Mouse (Mus musculus): Measurements from ENCODE around the gene Eln. TPM values are rescaled to one million over a fixed set of nuclear protein-coding genes. Genes with fewer than 3 reads are reported as not detected.

Gene Eln
- polyA plus RNA-seq, 1 experiment from 2014 or later: 92.2 TPM

- ATAC-seq (ENCODE audit: insufficient read depth, low FRiP score, low read depth): no peak
- Histone ChIP-seq H3K36me3 (0 out of 2 replicates have a peak, but pooled peaks cover 6% of the 10 kb centered on the region), H3K9ac (no peak overlapping the region), H3K4me3 (replicated peaks) (no peak overlapping the region), H3K4me1 (no peaks in the 10 kb centered on the region), H3K4me2 (no peak overlapping the region), H3K27me3 (replicated peaks) (no peaks in the 10 kb centered on the region), H3K27ac (no peak overlapping the region), H3K9me3 (no peaks in the 10 kb centered on the region)
- 43% methylated on average over 6 of the region's 6 CpGs for WGBS
These were observed 37.8 kb downstream of the Eln start for GRCm38 (mm10) chr5:134709275-134709674.

GRCm38 (mm10) chr5:134704157-134704556, 43.0 kb downstream of the Eln start:
- no peak overlapping the region for H3K27ac ChIP-seq
- no peak overlapping the region for H3K9ac ChIP-seq
- ATAC-seq (ENCODE audit: insufficient read depth, low FRiP score, low read depth): peak; percentile 41; the same call in 1 of the 2 replicates
- H3K9me3 ChIP-seq: no peaks in the 10 kb centered on the region
- no peaks in the 10 kb centered on the region for H3K27me3 ChIP-seq (replicated peaks)
- no peaks in the 10 kb centered on the region for H3K4me1 ChIP-seq
- H3K4me2 ChIP-seq: no peak overlapping the region
- H3K4me3 ChIP-seq (replicated peaks): no peak overlapping the region
- H3K36me3 ChIP-seq: 0 out of 2 replicates have a peak, but pooled peaks cover 6% of the 10 kb centered on the region

- Histone ChIP-seq H3K4me2 (no peak overlapping the region), H3K27me3 (replicated peaks) (no peaks in the 10 kb centered on the region), H3K4me1 (no peaks in the 10 kb centered on the region), H3K9me3 (no peaks in the 10 kb centered on the region), H3K36me3 (no peaks in the 10 kb centered on the region), H3K4me3 (replicated peaks) (no peak overlapping the region), H3K27ac (no peak overlapping the region), H3K9ac (no peak overlapping the region)
- ATAC-seq (ENCODE audit: insufficient read depth, low FRiP score, low read depth): no peak
- WGBS: 70% methylated on average over 2 of the region's 2 CpGs
These were observed 51.6 kb downstream of the Eln start for GRCm38 (mm10) chr5:134695539-134695938.

- H3K4me2 ChIP-seq: no peak overlapping the region
- H3K27ac ChIP-seq: no peak overlapping the region
- no peak overlapping the region for H3K9ac ChIP-seq
- no peak overlapping the region for H3K4me3 ChIP-seq (replicated peaks)
- no peaks in the 10 kb centered on the region for H3K27me3 ChIP-seq (replicated peaks)
- H3K4me1 ChIP-seq: no peaks in the 10 kb centered on the region
- no peaks in the 10 kb centered on the region for H3K9me3 ChIP-seq
- 19% methylated on average over 2 of the region's 2 CpGs for WGBS
- no peak for ATAC-seq (ENCODE audit: insufficient read depth, low FRiP score, low read depth)
- H3K36me3 ChIP-seq: no peaks in the 10 kb centered on the region
These were observed 52.0 kb downstream of the Eln start for GRCm38 (mm10) chr5:134695082-134695481.

- Histone ChIP-seq H3K27ac (no peak overlapping the region), H3K4me1 (peaks cover 2% of the 10 kb centered on the region; the same call in 1 of the 2 replicates), H3K27me3 (replicated peaks) (no peaks in the 10 kb centered on the region), H3K9ac (no peak overlapping the region), H3K9me3 (no peaks in the 10 kb centered on the region), H3K4me2 (no peak overlapping the region), H3K4me3 (replicated peaks) (no peak overlapping the region), H3K36me3 (no peaks in the 10 kb centered on the region)
- ATAC-seq (ENCODE audit: insufficient read depth, low FRiP score, low read depth): no peak
- 82% methylated on average over 1 of the region's 1 CpGs for WGBS
These were observed 54.4 kb downstream of the Eln start for GRCm38 (mm10) chr5:134692704-134693103.

GRCm38 (mm10) chr5:134688718-134689284, 58.3 kb downstream of the Eln start:
- ATAC-seq (ENCODE audit: insufficient read depth, low FRiP score, low read depth): peak; percentile 95
- H3K4me2 ChIP-seq: peak overlapping the region; percentile 97
- no peaks in the 10 kb centered on the region for H3K9me3 ChIP-seq
- H3K9ac ChIP-seq: no peak overlapping the region
- H3K4me3 ChIP-seq (replicated peaks): peak overlapping the region; percentile 91
- no peaks in the 10 kb centered on the region for H3K36me3 ChIP-seq
- peak overlapping the region; percentile 75 for H3K27ac ChIP-seq
- 0% methylated on average over 38 of the region's 38 CpGs for WGBS
- H3K27me3 ChIP-seq (replicated peaks): no peaks in the 10 kb centered on the region
- peaks cover 2% of the 10 kb centered on the region; the same call in 1 of the 2 replicates for H3K4me1 ChIP-seq

- H3K9ac ChIP-seq: peak within 1 kb of the TSS; percentile 81
- peak within 1 kb of the TSS; percentile 97 for H3K4me2 ChIP-seq
- H3K9me3 ChIP-seq: no peaks in the 10 kb centered on the region
- ATAC-seq (ENCODE audit: insufficient read depth, low FRiP score, low read depth): no peak
- H3K4me3 ChIP-seq (replicated peaks): peak within 1 kb of the TSS; percentile 91
- no peaks in the 10 kb centered on the region for H3K27me3 ChIP-seq (replicated peaks)
- under 1% methylated on average over 55 of the region's 69 CpGs for WGBS
- H3K27ac ChIP-seq: peak within 1 kb of the TSS; percentile 75
- peaks cover 2% of the 10 kb centered on the region; the same call in 1 of the 2 replicates for H3K4me1 ChIP-seq
- H3K36me3 ChIP-seq: no peaks in the 10 kb centered on the region
These were observed 58.9 kb downstream of the Eln start, which contains the start of gene Limk1 for GRCm38 (mm10) chr5:134688086-134688717. TSS of gene Limk1 (minus strand) at chr5:134688598.

- Histone ChIP-seq H3K9me3 (no peaks in the 10 kb centered on the region), H3K4me1 (peaks cover 2% of the 10 kb centered on the region; the same call in 1 of the 2 replicates), H3K4me3 (replicated peaks) (peak overlapping the region; percentile 91; the same call in 1 of the 2 replicates), H3K36me3 (no peaks in the 10 kb centered on the region), H3K27me3 (replicated peaks) (no peaks in the 10 kb centered on the region), H3K9ac (no peak overlapping the region), H3K4me2 (peak overlapping the region; percentile 97; the same call in 1 of the 2 replicates), H3K27ac (no peak overlapping the region)
- no peak for ATAC-seq (ENCODE audit: insufficient read depth, low FRiP score, low read depth)
- 85% methylated on average over 1 of the region's 1 CpGs for WGBS
These were observed 59.9 kb downstream of the Eln start for GRCm38 (mm10) chr5:134687187-134687586.

- no peak for ATAC-seq (ENCODE audit: insufficient read depth, low FRiP score, low read depth)
- no peak overlapping the region for H3K4me3 ChIP-seq (replicated peaks)
- H3K4me2 ChIP-seq: no peak overlapping the region
- H3K9ac ChIP-seq: no peak overlapping the region
- H3K36me3 ChIP-seq: no peaks in the 10 kb centered on the region
- H3K27ac ChIP-seq: no peak overlapping the region
- H3K27me3 ChIP-seq (replicated peaks): no peaks in the 10 kb centered on the region
- 91% methylated on average over 6 of the region's 6 CpGs for WGBS
- H3K9me3 ChIP-seq: no peaks in the 10 kb centered on the region
- H3K4me1 ChIP-seq: peaks cover 2% of the 10 kb centered on the region; the same call in 1 of the 2 replicates
These were observed 60.6 kb downstream of the Eln start for GRCm38 (mm10) chr5:134686541-134686940.

- no peaks in the 10 kb centered on the region for H3K9me3 ChIP-seq
- no peak overlapping the region for H3K4me2 ChIP-seq
- WGBS: 79% methylated on average over 2 of the region's 2 CpGs
- no peak overlapping the region for H3K27ac ChIP-seq
- peaks cover 14% of the 10 kb centered on the region for H3K4me1 ChIP-seq
- H3K9ac ChIP-seq: no peak overlapping the region
- no peaks in the 10 kb centered on the region for H3K36me3 ChIP-seq
- H3K27me3 ChIP-seq (replicated peaks): no peaks in the 10 kb centered on the region
- no peak for ATAC-seq (ENCODE audit: insufficient read depth, low FRiP score, low read depth)
- no peak overlapping the region for H3K4me3 ChIP-seq (replicated peaks)
These were observed 62.7 kb downstream of the Eln start for GRCm38 (mm10) chr5:134684398-134684797.

GRCm38 (mm10) chr5:134683813-134684212, 63.3 kb downstream of the Eln start:
- no peaks in the 10 kb centered on the region for H3K36me3 ChIP-seq
- no peak overlapping the region for H3K4me2 ChIP-seq
- no peak overlapping the region for H3K4me3 ChIP-seq (replicated peaks)
- no peaks in the 10 kb centered on the region for H3K27me3 ChIP-seq (replicated peaks)
- no peak overlapping the region for H3K27ac ChIP-seq
- H3K9ac ChIP-seq: no peak overlapping the region
- no peaks in the 10 kb centered on the region for H3K9me3 ChIP-seq
- H3K4me1 ChIP-seq: peaks cover 19% of the 10 kb centered on the region
- ATAC-seq (ENCODE audit: insufficient read depth, low FRiP score, low read depth): no peak
- WGBS: 59% methylated on average over 2 of the region's 2 CpGs

GRCm38 (mm10) chr5:134680238-134680637, 66.9 kb downstream of the Eln start:
- WGBS: 49% methylated on average over 12 of the region's 12 CpGs
- Histone ChIP-seq H3K9me3 (no peaks in the 10 kb centered on the region), H3K4me2 (0 out of 2 replicates have a peak overlapping the region, but pooled peaks have one; percentile 6), H3K27ac (peak overlapping the region; percentile 46), H3K4me3 (replicated peaks) (no peak overlapping the region), H3K36me3 (no peaks in the 10 kb centered on the region), H3K9ac (no peak overlapping the region), H3K4me1 (peaks cover 40% of the 10 kb centered on the region), H3K27me3 (replicated peaks) (no peaks in the 10 kb centered on the region)
- ATAC-seq (ENCODE audit: insufficient read depth, low FRiP score, low read depth): 0 out of 2 replicates have a peak, but pooled peaks have one; percentile 15

Data from stomach, embryonic 15.5 days (tissue).